Mouse (Mus musculus): Measurements from ENCODE around the gene 1700021F05Rik. TPM values are rescaled to one million over a fixed set of nuclear protein-coding genes. Genes with fewer than 3 reads are reported as not detected.

Gene 1700021F05Rik
- total RNA-seq, 1 experiment, result 32.9 TPM

- Histone ChIP-seq H3K9me3 (ENCODE audit: control insufficient read depth, insufficient read depth, low read depth, low read length) (no peaks in the 10 kb centered on the region), H3K27ac (ENCODE audit: insufficient read depth, low read depth, low read length, poor library complexity, severe bottlenecking) (no peak overlapping the region), H3K36me3 (ENCODE audit: control insufficient read depth, insufficient read depth, low read length, poor library complexity, severe bottlenecking) (peaks cover 6% of the 10 kb centered on the region), H3K9ac (ENCODE audit: insufficient read depth, low read depth, low read length, poor library complexity, severe bottlenecking) (no peak overlapping the region), H3K4me3 (ENCODE audit: insufficient read depth in 1 of 2, low read depth in 1 of 2, low read length in 2 of 2, poor library complexity in 1 of 2, severe bottlenecking in 1 of 2) (no peak overlapping the region), H3K4me1 (ENCODE audit: control insufficient read depth in 2 of 2, insufficient read depth in 2 of 2, low read length in 2 of 2, poor library complexity in 1 of 2) (peaks cover 0 to 3% of the 10 kb centered on the region in 2 experiments; a peak in 2 of 4 replicates)
- no peak for TF ChIP-seq MAFK (IDR thresholded peaks at IDR 0.05; ENCODE audit: insufficient read depth, low read depth, low read length)
- no peak for TF ChIP-seq ZC3H11A (IDR thresholded peaks at IDR 0.05; ENCODE audit: borderline replicate concordance, low read depth, low read length)
- TF ChIP-seq CHD2 (IDR thresholded peaks at IDR 0.05; ENCODE audit: low read depth, low read length), result no peak
- TF ChIP-seq HCFC1 (IDR thresholded peaks at IDR 0.05; ENCODE audit: borderline replicate concordance, insufficient read depth, low read length), result no peak
- no peak for TF ChIP-seq ZNF384 (IDR thresholded peaks at IDR 0.05; ENCODE audit: low read depth, low read length)
- DNase-seq (ENCODE audit: low read depth, low spot score), result no peak
- in situ Hi-C loops (cut with MboI; ENCODE audit: low sequenced_read_pairs in 2 of 2, unreplicated experiment in 2 of 2), result no loop called here
Observed at GRCm38 (mm10) chr10:43504291-43504690, 36.5 kb downstream of the 1700021F05Rik start.

GRCm38 (mm10) chr10:43502599-43502998, 38.2 kb downstream of the 1700021F05Rik start:
- in situ Hi-C loops (cut with MboI; ENCODE audit: low sequenced_read_pairs in 2 of 2, unreplicated experiment in 2 of 2), result no loop called here
- Histone ChIP-seq H3K4me3 (ENCODE audit: insufficient read depth in 1 of 2, low read depth in 1 of 2, low read length in 2 of 2, poor library complexity in 1 of 2, severe bottlenecking in 1 of 2) (no peak overlapping the region), H3K4me1 (ENCODE audit: control insufficient read depth in 2 of 2, insufficient read depth in 2 of 2, low read length in 2 of 2, poor library complexity in 1 of 2) (peaks cover 0 to 3% of the 10 kb centered on the region in 2 experiments; a peak in 2 of 4 replicates), H3K36me3 (ENCODE audit: control insufficient read depth, insufficient read depth, low read length, poor library complexity, severe bottlenecking) (peaks cover 10% of the 10 kb centered on the region), H3K9ac (ENCODE audit: insufficient read depth, low read depth, low read length, poor library complexity, severe bottlenecking) (no peak overlapping the region), H3K27ac (ENCODE audit: insufficient read depth, low read depth, low read length, poor library complexity, severe bottlenecking) (no peak overlapping the region), H3K9me3 (ENCODE audit: control insufficient read depth, insufficient read depth, low read depth, low read length) (no peaks in the 10 kb centered on the region)
- no peak for DNase-seq (ENCODE audit: low read depth, low spot score)
- TF ChIP-seq ZC3H11A (IDR thresholded peaks at IDR 0.05; ENCODE audit: borderline replicate concordance, low read depth, low read length), result no peak

- TF ChIP-seq HCFC1 (IDR thresholded peaks at IDR 0.05; ENCODE audit: borderline replicate concordance, insufficient read depth, low read length) (no peak), ZC3H11A (IDR thresholded peaks at IDR 0.05; ENCODE audit: borderline replicate concordance, low read depth, low read length) (no peak), MAFK (IDR thresholded peaks at IDR 0.05; ENCODE audit: insufficient read depth, low read depth, low read length) (no peak), ZNF384 (IDR thresholded peaks at IDR 0.05; ENCODE audit: low read depth, low read length) (no peak), CHD2 (IDR thresholded peaks at IDR 0.05; ENCODE audit: low read depth, low read length) (no peak)
- Histone ChIP-seq H3K36me3 (ENCODE audit: control insufficient read depth, insufficient read depth, low read length, poor library complexity, severe bottlenecking) (peaks cover 15% of the 10 kb centered on the region), H3K4me1 (ENCODE audit: control insufficient read depth in 2 of 2, insufficient read depth in 2 of 2, low read length in 2 of 2, poor library complexity in 1 of 2) (peaks cover 9 to 21% of the 10 kb centered on the region in 2 experiments; a peak in 3 of 4 replicates), H3K9ac (ENCODE audit: insufficient read depth, low read depth, low read length, poor library complexity, severe bottlenecking) (peak overlapping the region; percentile 76; the same call in 1 of the 2 replicates), H3K9me3 (ENCODE audit: control insufficient read depth, insufficient read depth, low read depth, low read length) (no peaks in the 10 kb centered on the region), H3K4me3 (ENCODE audit: insufficient read depth in 1 of 2, low read depth in 1 of 2, low read length in 2 of 2, poor library complexity in 1 of 2, severe bottlenecking in 1 of 2) (peak overlapping the region in 1 of 2 experiments; percentile 59; a peak in 2 of 4 replicates), H3K27ac (ENCODE audit: insufficient read depth, low read depth, low read length, poor library complexity, severe bottlenecking) (peak overlapping the region; percentile 77; the same call in 1 of the 2 replicates)
- in situ Hi-C loops (cut with MboI; ENCODE audit: low sequenced_read_pairs in 2 of 2, unreplicated experiment in 2 of 2), result no loop called here
- no peak for DNase-seq (ENCODE audit: low read depth, low spot score)
Observed at GRCm38 (mm10) chr10:43490846-43491245, 49.9 kb downstream of the 1700021F05Rik start.

GRCm38 (mm10) chr10:43490034-43490433, 50.8 kb downstream of the 1700021F05Rik start:
- Histone ChIP-seq H3K9me3 (ENCODE audit: control insufficient read depth, insufficient read depth, low read depth, low read length) (no peaks in the 10 kb centered on the region), H3K4me3 (ENCODE audit: insufficient read depth in 1 of 2, low read depth in 1 of 2, low read length in 2 of 2, poor library complexity in 1 of 2, severe bottlenecking in 1 of 2) (peak overlapping the region; percentile 12 to 59; a peak in 3 of 4 replicates), H3K9ac (ENCODE audit: insufficient read depth, low read depth, low read length, poor library complexity, severe bottlenecking) (peak overlapping the region; percentile 76), H3K4me1 (ENCODE audit: control insufficient read depth in 2 of 2, insufficient read depth in 2 of 2, low read length in 2 of 2, poor library complexity in 1 of 2) (peaks cover 9 to 24% of the 10 kb centered on the region in 2 experiments; a peak in 3 of 4 replicates), H3K27ac (ENCODE audit: insufficient read depth, low read depth, low read length, poor library complexity, severe bottlenecking) (peak overlapping the region; percentile 77), H3K36me3 (ENCODE audit: control insufficient read depth, insufficient read depth, low read length, poor library complexity, severe bottlenecking) (peaks cover 10% of the 10 kb centered on the region)
- no peak for TF ChIP-seq HCFC1 (IDR thresholded peaks at IDR 0.05; ENCODE audit: borderline replicate concordance, insufficient read depth, low read length)
- no peak for TF ChIP-seq CHD2 (IDR thresholded peaks at IDR 0.05; ENCODE audit: low read depth, low read length)
- no peak for TF ChIP-seq ZC3H11A (IDR thresholded peaks at IDR 0.05; ENCODE audit: borderline replicate concordance, low read depth, low read length)
- TF ChIP-seq ZNF384 (IDR thresholded peaks at IDR 0.05; ENCODE audit: low read depth, low read length), result no peak
- TF ChIP-seq MAFK (IDR thresholded peaks at IDR 0.05; ENCODE audit: insufficient read depth, low read depth, low read length), result no peak
- DNase-seq (ENCODE audit: low read depth, low spot score), result no peak
- in situ Hi-C loops (cut with MboI; ENCODE audit: low sequenced_read_pairs in 2 of 2, unreplicated experiment in 2 of 2), result no loop called here

GRCm38 (mm10) chr10:43489550-43489949, 51.2 kb downstream of the 1700021F05Rik start:
- Histone ChIP-seq H3K27ac (ENCODE audit: insufficient read depth, low read depth, low read length, poor library complexity, severe bottlenecking) (peak overlapping the region; percentile 77), H3K36me3 (ENCODE audit: control insufficient read depth, insufficient read depth, low read length, poor library complexity, severe bottlenecking) (peaks cover 6% of the 10 kb centered on the region; the same call in 1 of the 2 replicates), H3K4me3 (ENCODE audit: insufficient read depth in 1 of 2, low read depth in 1 of 2, low read length in 2 of 2, poor library complexity in 1 of 2, severe bottlenecking in 1 of 2) (peak overlapping the region; percentile 12 to 59; a peak in 3 of 4 replicates), H3K4me1 (ENCODE audit: control insufficient read depth in 2 of 2, insufficient read depth in 2 of 2, low read length in 2 of 2, poor library complexity in 1 of 2) (peaks cover 9 to 24% of the 10 kb centered on the region in 2 experiments; a peak in 3 of 4 replicates), H3K9me3 (ENCODE audit: control insufficient read depth, insufficient read depth, low read depth, low read length) (no peaks in the 10 kb centered on the region), H3K9ac (ENCODE audit: insufficient read depth, low read depth, low read length, poor library complexity, severe bottlenecking) (peak overlapping the region; percentile 76; the same call in 1 of the 2 replicates)
- TF ChIP-seq ZNF384 (IDR thresholded peaks at IDR 0.05; ENCODE audit: low read depth, low read length), result no peak
- TF ChIP-seq HCFC1 (IDR thresholded peaks at IDR 0.05; ENCODE audit: borderline replicate concordance, insufficient read depth, low read length), result no peak
- TF ChIP-seq CHD2 (IDR thresholded peaks at IDR 0.05; ENCODE audit: low read depth, low read length), result no peak
- no peak for TF ChIP-seq ZC3H11A (IDR thresholded peaks at IDR 0.05; ENCODE audit: borderline replicate concordance, low read depth, low read length)
- no peak for TF ChIP-seq MAFK (IDR thresholded peaks at IDR 0.05; ENCODE audit: insufficient read depth, low read depth, low read length)
- in situ Hi-C loops (cut with MboI; ENCODE audit: low sequenced_read_pairs in 2 of 2, unreplicated experiment in 2 of 2), result no loop called here
- no peak for DNase-seq (ENCODE audit: low read depth, low spot score)
